Mouse (Mus musculus): ENCODE data around the gene Zp3.

GRCm38 (mm10) chr5:135932359-135932758 lies 47.5 kb upstream of the Zp3 start:
- TF ChIP-seq POLR2A (IDR thresholded peaks at IDR 0.05; ENCODE audit: low read depth, low read length) = no peak
- TF ChIP-seq CTCF (IDR thresholded peaks at IDR 0.05; ENCODE audit: borderline replicate concordance, insufficient read depth, low read length) = no peak
